Comparison of ENCODE assay signal across 10 mouse cellular contexts in genomic region chr10:60080171-60080570, GRCm38 (mm10). TPM values are rescaled to one million over a fixed set of nuclear protein-coding genes. Genes with fewer than 3 reads are reported as not detected.
DNase-seq lines count a peak whose midpoint lies in the region; ATAC-seq lines count a peak whose summit lies in the region.
"Had no signal": no experiment of that assay in that cellular context is flagged by ENCODE, and none has a peak within 500 bp of the region (broad histone marks: within the 10 kb centered on the region; RNA-seq: fewer than 3 reads in every experiment).

No protein-coding gene starts in this region.

- no peak for ATAC-seq in hindbrain, embryonic 14.5 days (ENCODE audit: low FRiP score)
- ATAC-seq in hindbrain, embryonic 12.5 days (ENCODE audit: low FRiP score): no peak
- ATAC-seq in limb, embryonic 11.5 days (ENCODE audit: insufficient number of reproducible peaks, low FRiP score, low TSS enrichment, low read depth): no peak
- peak; percentile 35 for ATAC-seq in megakaryocyte progenitor cell, adult 5-6 weeks (replicated peaks; ENCODE audit: poor library complexity)
- ATAC-seq: forebrain, embryonic 15.5 days had no signal

- no peaks in the 10 kb centered on the region for H3K36me3 ChIP-seq in hindbrain, embryonic 14.5 days (replicated peaks; ENCODE audit: control insufficient read depth, insufficient read depth)
- no peaks in the 10 kb centered on the region for H3K36me3 ChIP-seq in hindbrain, embryonic 12.5 days
- no peaks in the 10 kb centered on the region for H3K36me3 ChIP-seq in limb, embryonic 11.5 days (ENCODE audit: control insufficient read depth, insufficient read depth, low read length)
- H3K36me3 ChIP-seq: forebrain, embryonic 15.5 days had no signal

- no peaks in the 10 kb centered on the region for H3K9me3 ChIP-seq in hindbrain, embryonic 14.5 days (ENCODE audit: control insufficient read depth, low read length)
- no peaks in the 10 kb centered on the region for H3K9me3 ChIP-seq in hindbrain, embryonic 12.5 days (replicated peaks)
- no peaks in the 10 kb centered on the region for H3K9me3 ChIP-seq in limb, embryonic 11.5 days (ENCODE audit: control insufficient read depth, low read length)
- H3K9me3 ChIP-seq: forebrain, embryonic 15.5 days had no signal

- H3K9ac ChIP-seq in hindbrain, embryonic 14.5 days: no peak overlapping the region
- H3K9ac ChIP-seq in hindbrain, embryonic 12.5 days: no peak overlapping the region
- H3K9ac ChIP-seq in limb, embryonic 11.5 days (ENCODE audit: low read length): 0 out of 2 replicates have a peak overlapping the region, but pooled peaks have one; percentile 22
- H3K9ac ChIP-seq: forebrain, embryonic 15.5 days had no signal

- H3K27me3 ChIP-seq in hindbrain, embryonic 14.5 days (ENCODE audit: control insufficient read depth, insufficient read depth, low read length): no peaks in the 10 kb centered on the region
- no peaks in the 10 kb centered on the region for H3K27me3 ChIP-seq in hindbrain, embryonic 12.5 days
- H3K27me3 ChIP-seq in limb, embryonic 11.5 days (ENCODE audit: control insufficient read depth, insufficient read depth, low read length): no peaks in the 10 kb centered on the region
- H3K27me3 ChIP-seq: forebrain, embryonic 15.5 days had no signal

- peaks cover 19% of the 10 kb centered on the region for H3K4me1 ChIP-seq in hindbrain, embryonic 14.5 days (replicated peaks; ENCODE audit: control insufficient read depth, insufficient read depth, low read length)
- H3K4me1 ChIP-seq in hindbrain, embryonic 12.5 days: peaks cover 20% of the 10 kb centered on the region
- peaks cover 22% of the 10 kb centered on the region for H3K4me1 ChIP-seq in limb, embryonic 11.5 days (ENCODE audit: control insufficient read depth, insufficient read depth, low read length)

- no peak overlapping the region for H3K4me2 ChIP-seq in hindbrain, embryonic 14.5 days (replicated peaks)
- no peak overlapping the region for H3K4me2 ChIP-seq in hindbrain, embryonic 12.5 days (replicated peaks)
- no peak overlapping the region for H3K4me2 ChIP-seq in limb, embryonic 11.5 days (ENCODE audit: low read depth, severe bottlenecking)
- H3K4me2 ChIP-seq: forebrain, embryonic 15.5 days had no signal

- H3K4me3 ChIP-seq in hindbrain, embryonic 14.5 days (replicated peaks; ENCODE audit: low read length): no peak overlapping the region
- no peak overlapping the region for H3K4me3 ChIP-seq in hindbrain, embryonic 12.5 days
- no peak overlapping the region for H3K4me3 ChIP-seq in limb, embryonic 11.5 days (ENCODE audit: low read depth, low read length)
- H3K4me3 ChIP-seq: forebrain, embryonic 15.5 days had no signal

- DNase-seq in hindbrain, embryonic 14.5 days (ENCODE audit: low spot score): no peak
- peak; percentile 57 for DNase-seq in c-Kit-positive CD71-positive TER-119-positive erythroid progenitor cells, embryonic 14.5 days (ENCODE audit: low spot score)
- no peak for DNase-seq in limb, embryonic 11.5 days (ENCODE audit: low spot score)
- no peak for DNase-seq in ovary, postnatal 10 days (ENCODE audit: low spot score)
- no peak for DNase-seq in adrenal gland, postnatal 10 days
- DNase-seq in cerebellum, postnatal 36 days: no peak
- DNase-seq: layer of hippocampus, adult 9-11 months had no signal

- 0 out of 2 replicates have a peak overlapping the region, but pooled peaks have one; percentile 28 for H3K27ac ChIP-seq in hindbrain, embryonic 14.5 days
- H3K27ac ChIP-seq in hindbrain, embryonic 12.5 days: no peak overlapping the region
- peak overlapping the region; percentile 36; the same call in 1 of the 2 replicates for H3K27ac ChIP-seq in limb, embryonic 11.5 days (replicated peaks; ENCODE audit: low read depth, low read length)

- 58% methylated on average over 3 of the region's 3 CpGs for WGBS in hindbrain, embryonic 14.5 days
- WGBS in hindbrain, embryonic 12.5 days: 66% methylated on average over 3 of the region's 3 CpGs
- WGBS in limb, embryonic 11.5 days: 77% methylated on average over 3 of the region's 3 CpGs

RNA-seq across cellular contexts. Expression of gene Spock2, which starts 25.8 kb away (rescaled TPM):
- 85.3 and 88.8 TPM in 2 replicates for polyA plus RNA-seq in hindbrain, embryonic 14.5 days (2014; fragmentation: Nextera tagmentation; extraction: Ambion mirVana)
- 35.4 and 38.6 TPM in 2 replicates for polyA plus RNA-seq in hindbrain, embryonic 12.5 days (2016; fragmentation: Nextera tagmentation; extraction: Ambion mirVana)
- 1.8 and 2.0 TPM in 2 replicates for polyA plus RNA-seq in limb, embryonic 11.5 days (2014; fragmentation: Nextera tagmentation; extraction: Ambion mirVana)
- total RNA-seq in megakaryocyte progenitor cell, adult 5-6 weeks (2015): 0.02 TPM in 1 of 2 replicates, not detected in the other
- total RNA-seq in megakaryocyte progenitor cell, adult 5-6 weeks (2017): not detected in 2 replicates
- total RNA-seq in adrenal gland, postnatal 10 days (2021): 10 to 100 TPM; 32.9 to 37.8 TPM

Comparison
In these comparisons a context has a peak if more than half of its experiments do, and no peak if none do; other contexts are left out.
1. RNA of gene Spock2, which starts 25.8 kb away (polyA plus RNA-seq): 85.3 to 88.8 TPM in hindbrain, embryonic 14.5 days and 35.4 to 38.6 TPM in hindbrain, embryonic 12.5 days; 1.8 to 2.0 TPM in limb, embryonic 11.5 days; every median in the first group is over 10 times any median in the second.